Mouse (Mus musculus): ENCODE data around the gene Olfr774.
"Not testable (repeated sequence)": the region's sequence is repeated elsewhere in the genome, so short reads cannot be mapped to it uniquely, and the experiment has no call there.

Gene Olfr774

GRCm38 (mm10) chr10:129235904-129236303 lies at the start of gene Olfr774:
TSS of gene Olfr774 (plus strand) at chr10:129236204.
- no peak for DNase-seq (ENCODE audit: low spot score)

DNA sequence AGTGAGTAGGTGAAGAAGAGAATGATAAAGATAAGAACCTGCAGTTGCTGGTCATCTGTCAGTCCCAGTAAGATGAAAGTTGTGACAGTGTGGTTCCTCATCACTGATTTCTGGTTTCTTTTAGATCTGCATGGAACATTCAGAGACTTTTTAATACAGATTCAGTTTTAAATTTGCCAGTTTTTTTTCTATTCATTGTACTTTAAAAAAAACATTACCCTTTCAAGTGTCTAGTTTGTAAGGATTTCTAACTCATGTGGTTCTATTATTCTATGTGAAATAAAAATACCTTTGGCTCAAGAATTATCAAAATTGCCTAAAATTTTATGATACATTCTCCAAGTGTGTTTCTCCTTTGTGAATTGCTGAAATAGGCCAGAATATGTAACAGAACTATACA lies 48.7 kb upstream of the Olfr774 start, which contains the start of gene Olfr773:
Gene Olfr773 (minus strand): TSS at position 101 of the 400 bp plus-strand sequence.
- not testable (repeated sequence) for DNase-seq (ENCODE audit: low spot score)

DNA sequence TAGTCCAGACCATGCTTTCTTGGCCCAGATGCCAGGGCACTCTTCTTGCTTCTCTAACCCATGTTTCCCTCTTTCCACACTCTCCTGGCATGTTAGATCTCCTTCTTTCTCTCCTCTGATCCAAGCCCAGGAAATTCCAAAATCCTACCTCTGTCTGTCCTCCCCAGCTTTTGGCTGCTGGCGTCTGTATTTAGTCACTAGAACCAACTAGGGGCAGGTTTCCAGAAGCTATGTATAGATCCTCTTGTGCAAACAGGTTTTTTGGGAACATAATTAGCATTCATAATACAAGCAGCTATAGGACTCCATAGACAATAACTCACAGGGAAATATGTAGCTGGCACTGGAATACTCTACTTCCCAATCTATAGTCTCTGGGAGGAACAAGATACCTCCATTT lies 5.3 kb upstream of the Olfr774 start:
- no peak for DNase-seq (ENCODE audit: low spot score)

DNA sequence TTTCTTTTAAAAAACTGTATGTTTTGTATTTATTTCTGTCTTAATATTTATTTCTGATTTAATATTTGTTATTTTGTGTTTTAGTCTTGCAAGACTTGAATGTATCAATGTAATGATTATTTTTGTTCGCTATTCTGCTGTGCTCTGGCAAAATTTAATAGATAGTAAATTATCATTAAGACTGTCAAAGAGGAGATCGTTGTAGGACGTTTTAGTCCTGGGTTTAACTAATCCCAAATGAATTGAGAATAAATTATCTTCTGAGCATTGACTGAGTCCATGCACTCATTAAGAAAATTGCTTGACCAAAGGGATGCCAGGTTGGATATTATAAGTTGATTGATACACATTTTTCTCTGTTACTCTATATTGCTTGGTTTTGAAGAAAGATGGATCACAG lies 12.1 kb downstream of the Olfr774 start, which contains the start of gene Olfr775:
Gene Olfr775 (plus strand): TSS at position 301 of the 400 bp plus-strand sequence.
- no peak for DNase-seq (ENCODE audit: low spot score)

DNA sequence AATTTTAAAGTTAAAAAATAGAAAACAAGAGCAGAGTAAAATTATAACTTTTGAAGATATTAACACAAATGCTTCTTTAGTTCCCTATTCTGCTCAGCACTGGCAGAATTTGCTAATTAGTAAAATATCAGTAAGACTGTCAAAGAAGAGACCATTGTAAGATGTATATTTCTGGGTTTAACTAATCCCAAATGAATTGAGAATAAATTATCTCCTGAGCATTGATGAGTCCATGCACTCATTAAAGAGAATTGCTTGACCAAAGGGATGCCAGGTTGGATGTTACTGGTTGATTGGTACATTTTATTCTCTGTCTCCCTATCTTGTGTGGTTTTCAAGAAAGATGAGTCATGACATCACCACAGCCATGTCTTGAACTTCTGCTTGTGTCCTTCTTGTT lies 22.8 kb downstream of the Olfr774 start, which contains the start of gene Olfr776:
Gene Olfr776 (plus strand): TSS at position 301 of the 400 bp plus-strand sequence.
- DNase-seq (ENCODE audit: low spot score), result no peak

- DNase-seq (ENCODE audit: low spot score), result no peak
Measured at GRCm38 (mm10) chr10:129271081-129271535, 35.1 kb downstream of the Olfr774 start, which contains the start of gene Olfr777. TSS of gene Olfr777 (minus strand) at chr10:129271485.

Data from ovary, postnatal 10 days (tissue).